In genomic region chr1:36307121-36307494, GRCm38 (mm10) we compare ENCODE assay signal across 8 mouse cellular contexts. TPM values are rescaled to one million over a fixed set of nuclear protein-coding genes. Genes with fewer than 3 reads are reported as not detected.
DNase-seq lines count a peak whose midpoint lies in the region; ATAC-seq lines count a peak whose summit lies in the region.
"Had no signal": no experiment of that assay in that cellular context is flagged by ENCODE, and none has a peak within 500 bp of the region (broad histone marks: within the 10 kb centered on the region; RNA-seq: fewer than 3 reads in every experiment).

No protein-coding gene starts in this region.

- H3K4me2 ChIP-seq in kidney, embryonic 14.5 days (replicated peaks; ENCODE audit: low read depth, low read length) = 0 out of 2 replicates have a peak overlapping the region, but pooled peaks have one; percentile 92
- peak overlapping the region; percentile 90; the same call in 1 of the 2 replicates for H3K4me2 ChIP-seq in embryonic facial prominence, embryonic 14.5 days (ENCODE audit: low read depth, low read length)

- DNase-seq in kidney, adult 9 months = no peak
- peak; percentile 35 for DNase-seq in MEL-GATA-1-ER (ENCODE audit: extremely low read depth, low read depth)
- DNase-seq in embryonic facial prominence, embryonic 14.5 days (ENCODE audit: low spot score) = no peak
- peak; percentile 6 for DNase-seq in mesoderm, embryonic 11.5 days (ENCODE audit: low read depth, low spot score)
- no peak for DNase-seq in right cerebral cortex, postnatal 4 days
- no peak for DNase-seq in gastrocnemius, postnatal 4 days (ENCODE audit: low spot score in 2 of 2)

- no peaks in the 10 kb centered on the region for H3K9me3 ChIP-seq in kidney, embryonic 14.5 days (ENCODE audit: control insufficient read depth, low read length)
- no peaks in the 10 kb centered on the region for H3K9me3 ChIP-seq in embryonic facial prominence, embryonic 14.5 days (ENCODE audit: control insufficient read depth, low read length)
- H3K9me3 ChIP-seq: embryonic facial prominence, embryonic 15.5 days had no signal

- H3K27ac ChIP-seq in kidney, embryonic 14.5 days (ENCODE audit: low read depth, low read length) = no peak overlapping the region
- H3K27ac ChIP-seq in embryonic facial prominence, embryonic 14.5 days (replicated peaks; ENCODE audit: low read depth, low read length) = no peak overlapping the region

- peaks cover 21% of the 10 kb centered on the region for H3K4me1 ChIP-seq in kidney, embryonic 14.5 days (ENCODE audit: control insufficient read depth, insufficient read depth, low read length)
- peaks cover 23% of the 10 kb centered on the region for H3K4me1 ChIP-seq in embryonic facial prominence, embryonic 14.5 days (ENCODE audit: control insufficient read depth, insufficient read depth, low read length)

- no peak overlapping the region for H3K9ac ChIP-seq in kidney, embryonic 14.5 days (ENCODE audit: low read depth, low read length)
- no peak overlapping the region for H3K9ac ChIP-seq in embryonic facial prominence, embryonic 14.5 days (ENCODE audit: low read depth, low read length)

- WGBS in kidney, embryonic 14.5 days = 70% methylated on average over 7 of the region's 7 CpGs
- 68% methylated on average over 7 of the region's 7 CpGs for WGBS in embryonic facial prominence, embryonic 14.5 days

- no peaks in the 10 kb centered on the region for H3K27me3 ChIP-seq in kidney, embryonic 14.5 days (ENCODE audit: control insufficient read depth, insufficient read depth, low read length)
- H3K27me3 ChIP-seq in embryonic facial prominence, embryonic 14.5 days (replicated peaks; ENCODE audit: control insufficient read depth, insufficient read depth, low read length) = peaks cover 3% of the 10 kb centered on the region; the same call in 1 of the 2 replicates

- H3K4me3 ChIP-seq in kidney, embryonic 14.5 days (ENCODE audit: low read length) = no peak overlapping the region
- no peak overlapping the region for H3K4me3 ChIP-seq in embryonic facial prominence, embryonic 14.5 days (ENCODE audit: low read depth, low read length)

- peak; percentile 11 for ATAC-seq in kidney, embryonic 14.5 days (ENCODE audit: low FRiP score, low TSS enrichment)
- no peak for ATAC-seq in embryonic facial prominence, embryonic 14.5 days (ENCODE audit: low read depth)

- no peaks in the 10 kb centered on the region for H3K36me3 ChIP-seq in kidney, embryonic 14.5 days (ENCODE audit: control insufficient read depth, insufficient read depth, low read length)
- no peaks in the 10 kb centered on the region for H3K36me3 ChIP-seq in embryonic facial prominence, embryonic 14.5 days (ENCODE audit: control insufficient read depth, insufficient read depth, low read length)
- H3K36me3 ChIP-seq: embryonic facial prominence, embryonic 15.5 days had no signal

RNA-seq across cellular contexts. Expression of gene Arid5a, which starts 0.4 kb away (rescaled TPM):
- 2.3 and 4.5 TPM in 2 replicates for polyA plus RNA-seq in kidney, embryonic 14.5 days (2014; fragmentation: Nextera tagmentation; extraction: Ambion mirVana)
- polyA plus RNA-seq in embryonic facial prominence, embryonic 14.5 days (2014; fragmentation: Nextera tagmentation; extraction: Ambion mirVana) = 12.7 and 13.7 TPM in 2 replicates
- 10 to 100 TPM; 17.7 to 18.9 TPM for total RNA-seq in gastrocnemius, postnatal 4 days (2021)

RNA-seq across cellular contexts. Expression of gene Neurl3, which starts 32.6 kb away (rescaled TPM):
- polyA plus RNA-seq in kidney, embryonic 14.5 days (2014; fragmentation: Nextera tagmentation; extraction: Ambion mirVana) = 10.8 and 17.4 TPM in 2 replicates
- polyA plus RNA-seq in embryonic facial prominence, embryonic 14.5 days (2014; fragmentation: Nextera tagmentation; extraction: Ambion mirVana) = 1.8 and 2.1 TPM in 2 replicates
- 1 to 10 TPM; 2.8 to 2.9 TPM for total RNA-seq in gastrocnemius, postnatal 4 days (2021)

Comparison
In these comparisons a context has a peak if more than half of its experiments do, and no peak if none do; other contexts are left out.
1. DNase-seq: peak in MEL-GATA-1-ER (single experiment) and mesoderm, embryonic 11.5 days (single experiment); none in kidney, adult 9 months (single experiment), embryonic facial prominence, embryonic 14.5 days (single experiment), right cerebral cortex, postnatal 4 days (single experiment) and gastrocnemius, postnatal 4 days (0 of 2).